Mouse (Mus musculus): ENCODE measurements at regions not wholly inside any gene's neighbourhood (a gene's known extent, or its start where the extent isn't known, plus 50 kb on each side); places are given as distances from the start of the nearest gene placed in this dataset. TPM values are rescaled to one million over a fixed set of nuclear protein-coding genes. Genes with fewer than 3 reads are reported as not detected.

DNA sequence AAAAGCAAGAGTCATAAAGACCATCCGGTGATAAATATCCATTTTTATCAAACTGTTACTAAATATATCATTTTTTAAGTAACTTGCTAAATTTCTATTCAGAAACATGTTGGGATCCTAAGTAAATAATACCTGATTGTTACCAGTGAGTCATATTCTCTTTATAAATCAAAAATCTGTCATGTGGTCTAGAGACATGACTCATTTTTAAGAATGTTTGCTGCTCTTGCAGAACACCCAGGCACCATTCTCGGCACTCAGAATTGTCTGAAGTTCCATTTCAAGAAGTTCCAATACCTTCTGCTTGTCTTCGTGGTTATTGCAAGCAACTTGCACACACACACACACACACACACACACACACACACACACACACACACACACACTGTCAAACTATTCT is 441.1 kb upstream of the Kif2b start:
- ATAC-seq = no peak
- H3K4me3 ChIP-seq (replicated peaks; ENCODE audit: low read length) = no peak overlapping the region
- 90% methylated on average over 3 of the region's 3 CpGs for WGBS

DNA sequence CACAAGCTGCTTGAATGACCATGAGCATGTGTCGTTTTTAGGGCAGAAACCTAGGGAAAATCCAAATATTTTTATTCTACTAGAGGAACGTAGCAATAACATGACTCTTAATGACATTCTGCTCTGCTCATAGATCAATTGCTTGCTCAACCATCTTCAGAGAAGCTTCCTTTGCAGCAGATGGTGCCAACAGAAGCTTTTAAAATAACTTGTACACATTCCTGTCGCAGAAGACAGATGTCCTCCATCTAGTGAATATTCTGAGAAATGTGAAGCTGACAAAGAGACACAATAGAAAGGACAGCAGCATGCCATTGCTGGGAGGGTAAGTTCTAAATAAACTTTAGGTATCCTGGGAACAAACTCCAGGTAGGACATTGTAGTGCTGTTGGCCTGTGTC is 433.9 kb upstream of the Kif2b start:
- no peak overlapping the region for H3K4me2 ChIP-seq (ENCODE audit: low read length)
- no peaks in the 10 kb centered on the region for H3K36me3 ChIP-seq (ENCODE audit: control insufficient read depth, insufficient read depth)
- WGBS = 90% methylated on average over 3 of the region's 3 CpGs
- no peak overlapping the region for H3K4me3 ChIP-seq (replicated peaks; ENCODE audit: low read length)
- H3K4me1 ChIP-seq (replicated peaks; ENCODE audit: control insufficient read depth, insufficient read depth, low read length) = no peaks in the 10 kb centered on the region
- H3K27me3 ChIP-seq (replicated peaks; ENCODE audit: control insufficient read depth, insufficient read depth, low read length) = no peaks in the 10 kb centered on the region
- no peak overlapping the region for H3K9ac ChIP-seq (replicated peaks; ENCODE audit: low read depth, low read length)
- no peaks in the 10 kb centered on the region for H3K9me3 ChIP-seq (ENCODE audit: control insufficient read depth, low read length)
- no peak overlapping the region for H3K27ac ChIP-seq (ENCODE audit: low read length)
- no peak for ATAC-seq

More for the DNA sequence above, 441.1 kb upstream of the Kif2b start:
- Histone ChIP-seq H3K4me2 (ENCODE audit: low read length) (no peak overlapping the region), H3K9ac (replicated peaks; ENCODE audit: low read depth, low read length) (no peak overlapping the region), H3K9me3 (ENCODE audit: control insufficient read depth, low read length) (0 out of 2 replicates have a peak, but pooled peaks cover 2% of the 10 kb centered on the region), H3K27ac (ENCODE audit: low read length) (no peak overlapping the region), H3K27me3 (replicated peaks; ENCODE audit: control insufficient read depth, insufficient read depth, low read length) (no peaks in the 10 kb centered on the region), H3K4me1 (replicated peaks; ENCODE audit: control insufficient read depth, insufficient read depth, low read length) (no peaks in the 10 kb centered on the region), H3K36me3 (ENCODE audit: control insufficient read depth, insufficient read depth) (no peaks in the 10 kb centered on the region)

GRCm38 (mm10) chr11:91995524-91995923 is 418.2 kb upstream of the Kif2b start:
- no peak overlapping the region for H3K4me3 ChIP-seq (replicated peaks; ENCODE audit: low read length)
- H3K4me1 ChIP-seq (replicated peaks; ENCODE audit: control insufficient read depth, insufficient read depth, low read length) = no peaks in the 10 kb centered on the region
- no peak overlapping the region for H3K4me2 ChIP-seq (ENCODE audit: low read length)
- H3K9ac ChIP-seq (replicated peaks; ENCODE audit: low read depth, low read length) = no peak overlapping the region
- H3K27ac ChIP-seq (ENCODE audit: low read length) = no peak overlapping the region
- no peaks in the 10 kb centered on the region for H3K27me3 ChIP-seq (replicated peaks; ENCODE audit: control insufficient read depth, insufficient read depth, low read length)
- H3K9me3 ChIP-seq (ENCODE audit: control insufficient read depth, low read length) = no peaks in the 10 kb centered on the region
- H3K36me3 ChIP-seq (ENCODE audit: control insufficient read depth, insufficient read depth) = no peaks in the 10 kb centered on the region
- ATAC-seq = no peak
- 81% methylated on average over 2 of the region's 2 CpGs for WGBS

- H3K9me3 ChIP-seq (ENCODE audit: control insufficient read depth, low read length) = no peaks in the 10 kb centered on the region
- no peak for ATAC-seq
- no peaks in the 10 kb centered on the region for H3K4me1 ChIP-seq (replicated peaks; ENCODE audit: control insufficient read depth, insufficient read depth, low read length)
- H3K27ac ChIP-seq (ENCODE audit: low read length) = no peak overlapping the region
- H3K36me3 ChIP-seq (ENCODE audit: control insufficient read depth, insufficient read depth) = no peaks in the 10 kb centered on the region
- no peak overlapping the region for H3K4me3 ChIP-seq (replicated peaks; ENCODE audit: low read length)
- no peak overlapping the region for H3K4me2 ChIP-seq (ENCODE audit: low read length)
- WGBS = 96% methylated on average over 2 of the region's 2 CpGs
- H3K9ac ChIP-seq (replicated peaks; ENCODE audit: low read depth, low read length) = no peak overlapping the region
- H3K27me3 ChIP-seq (replicated peaks; ENCODE audit: control insufficient read depth, insufficient read depth, low read length) = no peaks in the 10 kb centered on the region
Observed at GRCm38 (mm10) chr11:91969531-91969930, 392.2 kb upstream of the Kif2b start.

DNA sequence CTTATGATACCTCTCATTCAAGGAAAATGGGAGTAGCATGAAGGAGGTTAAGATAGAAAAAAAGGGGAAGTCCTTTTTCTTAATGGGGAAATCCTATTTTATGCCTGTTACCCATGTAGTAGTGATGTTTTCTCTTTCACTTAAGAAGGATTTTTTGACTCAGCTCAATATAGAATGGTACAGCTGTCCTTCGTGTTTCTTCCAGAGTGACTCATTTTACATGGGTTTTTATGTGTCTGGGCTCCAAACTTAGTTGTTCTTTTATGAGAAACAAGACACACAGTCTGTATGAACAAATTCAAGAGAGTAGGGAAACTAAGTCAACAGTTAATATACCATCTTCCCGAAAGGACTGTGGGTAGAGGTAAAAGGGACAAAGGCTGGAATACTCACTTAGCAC is 367.0 kb upstream of the Kif2b start:
- Histone ChIP-seq H3K4me1 (replicated peaks; ENCODE audit: control insufficient read depth, insufficient read depth, low read length) (no peaks in the 10 kb centered on the region), H3K4me3 (replicated peaks; ENCODE audit: low read length) (no peak overlapping the region), H3K27ac (ENCODE audit: low read length) (no peak overlapping the region), H3K4me2 (ENCODE audit: low read length) (no peak overlapping the region), H3K27me3 (replicated peaks; ENCODE audit: control insufficient read depth, insufficient read depth, low read length) (no peaks in the 10 kb centered on the region), H3K36me3 (ENCODE audit: control insufficient read depth, insufficient read depth) (no peaks in the 10 kb centered on the region), H3K9ac (replicated peaks; ENCODE audit: low read depth, low read length) (no peak overlapping the region), H3K9me3 (ENCODE audit: control insufficient read depth, low read length) (no peaks in the 10 kb centered on the region)
- no peak for ATAC-seq
- 92% methylated on average over 2 of the region's 2 CpGs for WGBS

Small RNA genes lying in the stretch of these regions (microRNA-seq; reads per million reads assigned to microRNA genes)
- gene Gm22702 = not detected
